Mouse (Mus musculus): ENCODE data around the gene Gtf3c5. TPM values are rescaled to one million over a fixed set of nuclear protein-coding genes. Genes with fewer than 3 reads are reported as not detected.

The Gtf3c5 gene
- polyA plus RNA-seq, 1 experiment from 2014 or later: 30.5 TPM

GRCm38 (mm10) chr2:28596021-28596420 lies 12.5 kb upstream of the Gtf3c5 start:
- Histone ChIP-seq H3K27me3 (ENCODE audit: control insufficient read depth, insufficient read depth, low read length) (no peaks in the 10 kb centered on the region), H3K9ac (replicated peaks; ENCODE audit: low read depth, low read length) (no peak overlapping the region), H3K36me3 (ENCODE audit: control insufficient read depth, insufficient read depth, low read length) (no peaks in the 10 kb centered on the region), H3K4me3 (ENCODE audit: low read depth, low read length) (no peak overlapping the region), H3K27ac (ENCODE audit: low read length) (no peak overlapping the region), H3K9me3 (ENCODE audit: control insufficient read depth, low read depth, low read length) (no peaks in the 10 kb centered on the region), H3K4me1 (ENCODE audit: control insufficient read depth, insufficient read depth, low read length) (peaks cover 17% of the 10 kb centered on the region), H3K4me2 (replicated peaks; ENCODE audit: low read depth, low read length) (no peak overlapping the region)
- 73% methylated on average over 7 of the region's 7 CpGs for WGBS
- ATAC-seq (ENCODE audit: insufficient number of reproducible peaks, insufficient read depth, low FRiP score, low read depth): no peak

GRCm38 (mm10) chr2:28592809-28593208 lies 9.3 kb upstream of the Gtf3c5 start:
- no peaks in the 10 kb centered on the region for H3K9me3 ChIP-seq (ENCODE audit: control insufficient read depth, low read depth, low read length)
- no peaks in the 10 kb centered on the region for H3K36me3 ChIP-seq (ENCODE audit: control insufficient read depth, insufficient read depth, low read length)
- H3K4me1 ChIP-seq (ENCODE audit: control insufficient read depth, insufficient read depth, low read length): 0 out of 2 replicates have a peak, but pooled peaks cover under 1% of the 10 kb centered on the region
- no peak overlapping the region for H3K27ac ChIP-seq (ENCODE audit: low read length)
- 8% methylated on average over 15 of the region's 15 CpGs for WGBS
- H3K9ac ChIP-seq (replicated peaks; ENCODE audit: low read depth, low read length): no peak overlapping the region
- peak overlapping the region; percentile 18; the same call in 1 of the 2 replicates for H3K4me2 ChIP-seq (replicated peaks; ENCODE audit: low read depth, low read length)
- no peak for ATAC-seq (ENCODE audit: insufficient number of reproducible peaks, insufficient read depth, low FRiP score, low read depth)
- no peaks in the 10 kb centered on the region for H3K27me3 ChIP-seq (ENCODE audit: control insufficient read depth, insufficient read depth, low read length)
- no peak overlapping the region for H3K4me3 ChIP-seq (ENCODE audit: low read depth, low read length)

GRCm38 (mm10) chr2:28591479-28591878 lies 7.9 kb upstream of the Gtf3c5 start:
- Histone ChIP-seq H3K9ac (replicated peaks; ENCODE audit: low read depth, low read length) (no peak overlapping the region), H3K27ac (ENCODE audit: low read length) (no peak overlapping the region), H3K36me3 (ENCODE audit: control insufficient read depth, insufficient read depth, low read length) (no peaks in the 10 kb centered on the region), H3K4me2 (replicated peaks; ENCODE audit: low read depth, low read length) (no peak overlapping the region), H3K9me3 (ENCODE audit: control insufficient read depth, low read depth, low read length) (no peaks in the 10 kb centered on the region), H3K4me3 (ENCODE audit: low read depth, low read length) (no peak overlapping the region), H3K4me1 (ENCODE audit: control insufficient read depth, insufficient read depth, low read length) (no peaks in the 10 kb centered on the region), H3K27me3 (ENCODE audit: control insufficient read depth, insufficient read depth, low read length) (no peaks in the 10 kb centered on the region)
- WGBS: 69% methylated on average over 2 of the region's 2 CpGs
- ATAC-seq (ENCODE audit: insufficient number of reproducible peaks, insufficient read depth, low FRiP score, low read depth): no peak

GRCm38 (mm10) chr2:28588574-28588973 lies 5.0 kb upstream of the Gtf3c5 start:
- ATAC-seq (ENCODE audit: insufficient number of reproducible peaks, insufficient read depth, low FRiP score, low read depth): no peak
- H3K9me3 ChIP-seq (ENCODE audit: control insufficient read depth, low read depth, low read length): no peaks in the 10 kb centered on the region
- H3K36me3 ChIP-seq (ENCODE audit: control insufficient read depth, insufficient read depth, low read length): no peaks in the 10 kb centered on the region
- no peak overlapping the region for H3K4me3 ChIP-seq (ENCODE audit: low read depth, low read length)
- H3K9ac ChIP-seq (replicated peaks; ENCODE audit: low read depth, low read length): no peak overlapping the region
- H3K4me1 ChIP-seq (ENCODE audit: control insufficient read depth, insufficient read depth, low read length): peaks cover 2% of the 10 kb centered on the region; the same call in 1 of the 2 replicates
- H3K27ac ChIP-seq (ENCODE audit: low read length): no peak overlapping the region
- 43% methylated on average over 1 of the region's 1 CpGs for WGBS
- no peaks in the 10 kb centered on the region for H3K27me3 ChIP-seq (ENCODE audit: control insufficient read depth, insufficient read depth, low read length)
- H3K4me2 ChIP-seq (replicated peaks; ENCODE audit: low read depth, low read length): no peak overlapping the region

- no peaks in the 10 kb centered on the region for H3K9me3 ChIP-seq (ENCODE audit: control insufficient read depth, low read depth, low read length)
- H3K9ac ChIP-seq (replicated peaks; ENCODE audit: low read depth, low read length): no peak overlapping the region
- no peak overlapping the region for H3K4me2 ChIP-seq (replicated peaks; ENCODE audit: low read depth, low read length)
- H3K4me3 ChIP-seq (ENCODE audit: low read depth, low read length): no peak overlapping the region
- H3K4me1 ChIP-seq (ENCODE audit: control insufficient read depth, insufficient read depth, low read length): peaks cover 10% of the 10 kb centered on the region
- no peak overlapping the region for H3K27ac ChIP-seq (ENCODE audit: low read length)
- H3K36me3 ChIP-seq (ENCODE audit: control insufficient read depth, insufficient read depth, low read length): peaks cover 2% of the 10 kb centered on the region
- no peaks in the 10 kb centered on the region for H3K27me3 ChIP-seq (ENCODE audit: control insufficient read depth, insufficient read depth, low read length)
- ATAC-seq (ENCODE audit: insufficient number of reproducible peaks, insufficient read depth, low FRiP score, low read depth): no peak
- WGBS: 30% methylated on average over 2 of the region's 2 CpGs
Observed at GRCm38 (mm10) chr2:28585730-28586129, 2.2 kb upstream of the Gtf3c5 start.

GRCm38 (mm10) chr2:28585043-28585571 lies 1.6 kb upstream of the Gtf3c5 start:
- Histone ChIP-seq H3K27ac (ENCODE audit: low read length) (no peak overlapping the region), H3K9me3 (ENCODE audit: control insufficient read depth, low read depth, low read length) (no peaks in the 10 kb centered on the region), H3K4me3 (ENCODE audit: low read depth, low read length) (no peak overlapping the region), H3K4me1 (ENCODE audit: control insufficient read depth, insufficient read depth, low read length) (peaks cover 10% of the 10 kb centered on the region), H3K27me3 (ENCODE audit: control insufficient read depth, insufficient read depth, low read length) (no peaks in the 10 kb centered on the region), H3K36me3 (ENCODE audit: control insufficient read depth, insufficient read depth, low read length) (peaks cover 4% of the 10 kb centered on the region), H3K9ac (replicated peaks; ENCODE audit: low read depth, low read length) (no peak overlapping the region), H3K4me2 (replicated peaks; ENCODE audit: low read depth, low read length) (no peak overlapping the region)
- no peak for ATAC-seq (ENCODE audit: insufficient number of reproducible peaks, insufficient read depth, low FRiP score, low read depth)
- WGBS: 19% methylated on average over 6 of the region's 6 CpGs

- Histone ChIP-seq H3K9ac (replicated peaks; ENCODE audit: low read depth, low read length) (peak overlapping the region; percentile 31; the same call in 1 of the 2 replicates), H3K36me3 (ENCODE audit: control insufficient read depth, insufficient read depth, low read length) (peaks cover 21% of the 10 kb centered on the region), H3K4me2 (replicated peaks; ENCODE audit: low read depth, low read length) (peak overlapping the region; percentile 69), H3K27ac (ENCODE audit: low read length) (peak overlapping the region; percentile 79), H3K4me3 (ENCODE audit: low read depth, low read length) (peak overlapping the region; percentile 59), H3K4me1 (ENCODE audit: control insufficient read depth, insufficient read depth, low read length) (peaks cover 10% of the 10 kb centered on the region), H3K9me3 (ENCODE audit: control insufficient read depth, low read depth, low read length) (no peaks in the 10 kb centered on the region), H3K27me3 (ENCODE audit: control insufficient read depth, insufficient read depth, low read length) (no peaks in the 10 kb centered on the region)
- peak; percentile 90 for ATAC-seq (ENCODE audit: insufficient number of reproducible peaks, insufficient read depth, low FRiP score, low read depth)
- under 1% methylated on average over 56 of the region's 56 CpGs for WGBS
Observed at GRCm38 (mm10) chr2:28582647-28583353, 751 bp downstream of the Gtf3c5 start.

GRCm38 (mm10) chr2:28578003-28578402 lies 5.5 kb downstream of the Gtf3c5 start:
- Histone ChIP-seq H3K36me3 (ENCODE audit: control insufficient read depth, insufficient read depth, low read length) (peaks cover 51% of the 10 kb centered on the region), H3K27me3 (ENCODE audit: control insufficient read depth, insufficient read depth, low read length) (no peaks in the 10 kb centered on the region), H3K4me3 (ENCODE audit: low read depth, low read length) (no peak overlapping the region), H3K4me1 (ENCODE audit: control insufficient read depth, insufficient read depth, low read length) (peaks cover 5% of the 10 kb centered on the region; the same call in 1 of the 2 replicates), H3K9ac (replicated peaks; ENCODE audit: low read depth, low read length) (no peak overlapping the region), H3K27ac (ENCODE audit: low read length) (no peak overlapping the region), H3K9me3 (ENCODE audit: control insufficient read depth, low read depth, low read length) (no peaks in the 10 kb centered on the region), H3K4me2 (replicated peaks; ENCODE audit: low read depth, low read length) (no peak overlapping the region)
- no peak for ATAC-seq (ENCODE audit: insufficient number of reproducible peaks, insufficient read depth, low FRiP score, low read depth)
- WGBS: 72% methylated on average over 5 of the region's 5 CpGs

All from stomach, embryonic 14.5 days (tissue).